In genomic region chr7:50773516-50773915, GRCm38 (mm10) we compare ENCODE assay signal across 6 mouse cellular contexts.
"Had no signal": no experiment of that assay in that cellular context is flagged by ENCODE, and none has a peak within 500 bp of the region (broad histone marks: within the 10 kb centered on the region; RNA-seq: fewer than 3 reads in every experiment).

No protein-coding gene starts in this region.

- DNase-seq: kidney, adult 11 months; kidney, adult 9 months; kidney, postnatal 36 days; lung, adult 2 months; lung, postnatal 36 days; thymus, postnatal 36 days had no signal
